Mouse (Mus musculus) heart, postnatal 4 days (tissue): ENCODE data around the gene Stambpl1. TPM values are rescaled to one million over a fixed set of nuclear protein-coding genes. Genes with fewer than 3 reads are reported as not detected.

Experiments
- DNase-seq: peaks from one replicate; pipeline ENCODE4 v3.0.0; 2021
- total RNA-seq, 2 experiments: library from RNA; stranded (reverse); gene quantifications; 2 replicates each; pipeline ENCODE4 v1.2.3; 2021

The Stambpl1 gene
- total RNA-seq: 1 to 10 TPM; 7.1 to 7.9 TPM

- peak; percentile 78 for DNase-seq
Measured at GRCm38 (mm10) chr19:34192008-34192963, at the start of gene Stambpl1. TSS of gene Stambpl1 (plus strand) at chr19:34192229.

DNA sequence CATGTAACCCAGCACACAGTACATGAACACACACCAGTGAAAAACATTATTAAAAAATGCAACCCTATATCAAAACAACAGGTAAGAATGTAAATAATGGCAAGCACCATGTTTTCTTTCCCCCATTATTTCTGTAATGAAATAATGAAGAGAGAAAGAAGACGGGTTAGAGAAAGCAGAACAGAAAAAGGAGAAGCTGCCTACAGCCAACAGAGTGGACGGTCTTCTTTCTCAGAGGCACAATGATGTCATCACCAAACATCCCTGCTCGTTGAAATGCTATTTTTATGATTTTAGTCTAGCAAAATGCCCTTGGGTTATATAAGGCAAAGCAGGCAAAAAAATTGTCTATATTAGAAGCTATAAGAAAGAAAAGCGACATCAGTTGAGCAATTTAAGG lies 43.6 kb upstream of the Stambpl1 start:
- no peak for DNase-seq

GRCm38 (mm10) chr19:34151909-34152308 lies 40.1 kb upstream of the Stambpl1 start:
- DNase-seq: peak; percentile 14

- no peak for DNase-seq
Measured at GRCm38 (mm10) chr19:34153263-34154144, 38.5 kb upstream of the Stambpl1 start.

DNA sequence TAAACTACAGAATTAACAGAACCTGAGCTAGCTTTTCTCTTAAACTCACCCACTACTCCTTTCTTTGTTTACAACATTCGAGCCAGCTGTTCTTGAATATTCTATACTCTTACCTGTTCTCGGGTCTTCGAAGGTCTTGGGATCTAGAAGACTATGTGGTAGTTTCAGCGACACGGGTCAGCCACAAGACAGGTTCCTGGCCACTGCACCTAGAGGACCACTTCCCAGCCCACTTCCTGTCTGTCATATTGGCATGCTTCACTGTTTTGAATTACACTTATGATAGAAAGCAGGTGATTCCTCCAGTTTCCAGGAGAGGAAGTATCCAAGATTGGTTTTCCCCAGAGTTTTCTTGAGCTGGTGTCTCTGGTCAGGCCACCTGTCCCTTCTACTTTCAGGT lies 29.3 kb upstream of the Stambpl1 start:
- no peak for DNase-seq

DNA sequence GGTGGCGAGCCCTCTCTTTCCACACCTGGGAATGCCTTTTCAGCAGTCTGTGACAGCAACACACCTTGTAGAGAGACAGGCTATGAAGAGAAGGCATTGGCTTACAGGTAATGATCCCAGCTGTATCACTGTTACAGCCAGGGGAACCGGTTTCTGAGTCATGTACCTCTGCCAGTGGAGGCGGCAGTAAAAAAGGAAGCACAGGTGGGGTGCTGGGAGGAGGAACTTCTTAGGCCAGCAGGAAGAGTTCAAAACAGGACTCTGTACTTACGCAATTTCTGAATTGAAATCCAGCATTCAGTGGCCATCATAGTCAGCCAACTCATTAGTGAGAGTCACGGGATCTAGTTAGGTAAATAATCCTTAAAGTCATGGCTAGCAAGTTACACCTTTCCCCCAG lies 26.1 kb upstream of the Stambpl1 start, which contains the start of gene Ankrd22:
Gene Ankrd22 (minus strand): TSS at position 163 of the 400 bp plus-strand sequence.
- DNase-seq: no peak

GRCm38 (mm10) chr19:34166386-34166785 lies 25.6 kb upstream of the Stambpl1 start:
- DNase-seq: no peak

- no peak for DNase-seq
Measured at GRCm38 (mm10) chr19:34167896-34168661, 23.9 kb upstream of the Stambpl1 start.

GRCm38 (mm10) chr19:34169121-34169520 lies 22.9 kb upstream of the Stambpl1 start:
- DNase-seq: no peak

DNA sequence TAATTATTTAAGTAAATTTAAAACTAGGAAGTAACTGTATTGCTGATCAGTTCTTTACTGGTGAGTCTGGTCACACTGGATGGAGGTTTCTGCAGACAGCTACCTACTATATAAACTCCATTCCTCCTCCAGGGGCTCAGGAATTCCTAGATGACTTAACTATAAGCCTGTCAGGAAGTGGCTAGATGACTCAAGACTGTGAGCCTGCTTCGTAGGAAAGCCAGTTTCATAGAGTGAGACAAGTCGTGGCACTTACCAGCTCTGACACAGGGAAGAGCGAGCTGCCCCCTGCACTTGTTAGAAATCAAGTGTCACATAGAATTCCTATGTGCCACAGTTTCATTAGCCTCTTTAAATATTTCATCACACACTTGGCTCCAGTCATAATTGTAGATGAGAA lies 20.9 kb upstream of the Stambpl1 start:
- DNase-seq: no peak

DNA sequence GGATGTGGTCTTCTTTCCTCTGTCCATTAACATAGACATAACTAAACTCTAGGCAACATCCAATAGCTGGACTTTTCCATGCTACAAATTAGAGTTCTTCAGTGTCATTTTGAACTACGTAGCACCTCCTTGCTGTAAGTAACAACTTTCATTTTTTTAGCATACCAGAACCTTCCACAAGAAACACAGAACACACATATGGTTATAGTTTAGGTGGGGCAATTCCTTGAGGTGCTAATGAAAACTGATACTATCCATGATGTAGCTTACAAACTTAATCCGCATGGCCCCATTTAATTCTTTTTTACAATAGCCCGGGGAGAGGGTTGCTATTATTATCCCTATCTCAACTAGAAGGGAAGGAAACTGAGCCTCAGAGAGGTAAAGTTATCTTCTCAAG lies 18.0 kb upstream of the Stambpl1 start:
- no peak for DNase-seq

DNA sequence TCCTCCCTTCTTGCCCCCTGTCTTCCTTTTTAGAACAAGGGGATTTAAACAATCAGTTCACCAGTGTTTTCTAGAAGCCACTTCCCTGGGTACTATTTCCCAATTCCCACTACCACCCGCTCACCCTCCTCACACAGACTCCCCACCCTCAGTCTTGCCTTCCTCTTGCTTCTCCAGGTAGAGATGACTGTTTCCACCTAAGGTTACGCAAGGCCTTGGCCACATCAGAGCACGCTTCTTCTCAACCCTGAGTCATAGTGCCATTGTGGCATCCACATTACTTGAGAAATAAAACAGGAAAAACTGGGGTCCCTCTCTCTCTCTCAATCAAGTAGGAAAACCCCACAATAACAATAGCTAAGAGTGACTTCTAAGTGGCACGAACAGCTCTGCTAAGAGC lies 12.9 kb upstream of the Stambpl1 start:
- no peak for DNase-seq

DNA sequence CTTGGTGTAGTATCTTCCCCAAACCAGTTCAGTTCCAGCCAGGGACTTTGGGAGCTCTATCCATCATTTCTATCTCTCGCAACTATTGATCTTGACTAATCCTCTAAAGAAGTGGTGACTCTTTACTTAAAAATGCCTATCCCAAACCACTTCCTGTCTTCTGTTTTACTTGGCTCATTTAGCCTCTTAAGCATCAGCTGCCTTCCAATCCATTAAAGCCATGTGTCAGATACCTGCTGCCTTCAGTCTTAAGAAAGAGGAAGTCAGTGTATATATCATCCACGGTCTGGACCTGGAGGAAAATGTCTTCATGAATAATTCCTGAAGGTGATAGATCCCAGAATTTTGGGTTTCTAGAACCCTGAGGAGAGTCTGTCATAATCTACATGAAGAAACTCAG lies 11.7 kb upstream of the Stambpl1 start:
- no peak for DNase-seq

DNA sequence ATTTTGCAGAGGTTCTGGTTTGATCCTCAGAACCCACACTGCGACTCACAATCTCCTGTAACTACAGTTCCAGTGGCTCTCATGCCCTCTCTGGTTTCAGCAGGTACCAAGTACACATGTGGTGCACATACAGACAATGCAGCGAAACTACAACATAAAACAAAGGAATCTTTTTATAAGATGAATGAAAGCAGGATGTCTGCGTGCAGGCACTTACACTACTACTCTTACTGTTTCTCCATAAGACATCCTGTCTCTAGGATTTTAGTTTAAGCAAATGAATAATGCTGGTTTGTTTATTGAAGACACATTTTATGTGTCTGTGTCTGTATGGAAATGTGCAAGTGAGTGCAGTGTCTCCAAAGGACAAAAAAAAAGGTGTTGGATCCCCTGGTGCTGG lies 10.8 kb upstream of the Stambpl1 start:
- DNase-seq: no peak

DNA sequence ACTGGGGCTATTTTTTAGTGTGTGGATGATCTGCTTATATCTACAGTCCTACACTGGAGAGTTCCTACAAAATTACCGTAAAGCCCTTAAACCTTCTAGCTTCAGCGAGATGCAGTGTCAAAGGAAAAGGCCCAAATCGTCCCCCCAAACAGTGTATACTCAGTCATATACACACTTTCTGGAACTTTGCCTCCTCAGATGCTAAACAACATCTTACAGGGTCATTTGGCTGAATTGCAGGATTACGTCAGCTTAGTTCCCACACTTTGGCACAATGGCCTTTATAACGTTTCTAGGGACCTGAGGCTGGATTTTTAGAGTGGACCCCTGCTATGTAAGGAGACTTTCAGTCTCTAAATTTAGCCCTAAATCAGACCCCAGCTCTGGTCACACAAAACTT lies 9.5 kb upstream of the Stambpl1 start:
- no peak for DNase-seq

- no peak for DNase-seq
Measured at GRCm38 (mm10) chr19:34186845-34187244, 5.2 kb upstream of the Stambpl1 start.

DNA sequence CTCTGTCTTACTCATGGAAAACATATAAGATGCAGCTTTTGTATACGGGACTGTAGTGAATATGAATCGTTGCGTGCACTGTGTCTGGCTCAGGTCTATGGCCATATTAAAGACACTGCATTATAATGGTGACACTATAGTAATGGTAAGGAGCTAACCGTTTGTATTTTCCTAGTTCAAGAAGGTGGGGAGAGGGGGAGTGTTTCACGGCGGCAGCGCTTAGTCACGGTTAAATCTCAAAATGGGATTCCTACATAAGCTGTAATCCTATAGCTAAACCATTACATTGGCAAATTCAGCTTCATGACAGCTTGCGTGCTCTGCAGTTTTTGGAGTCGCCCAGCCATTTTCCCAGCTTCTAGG lies 403 bp upstream of the Stambpl1 start:
- DNase-seq: no peak

DNA sequence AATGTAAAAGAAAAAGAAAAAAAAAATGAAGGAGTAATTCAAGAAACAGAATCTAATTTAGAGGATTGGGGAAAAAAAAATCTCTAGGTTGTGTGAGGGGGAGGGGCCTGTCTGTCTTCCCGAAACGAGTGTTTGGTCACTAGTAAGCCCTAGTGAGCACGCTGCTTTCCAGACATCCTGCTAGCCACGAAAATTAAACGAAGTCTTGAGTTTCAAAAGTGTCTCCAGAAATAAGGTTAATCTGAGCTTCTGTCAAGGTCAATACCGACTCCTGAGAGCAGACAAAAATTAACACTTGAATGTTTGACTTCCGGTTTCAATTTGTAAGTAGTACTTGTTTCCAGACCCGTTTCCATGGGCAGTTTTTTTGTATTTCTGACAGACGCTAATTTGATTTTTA lies 1.1 kb downstream of the Stambpl1 start:
- DNase-seq: peak; percentile 29

- DNase-seq: no peak
Measured at GRCm38 (mm10) chr19:34193683-34194082, 1.7 kb downstream of the Stambpl1 start.

DNA sequence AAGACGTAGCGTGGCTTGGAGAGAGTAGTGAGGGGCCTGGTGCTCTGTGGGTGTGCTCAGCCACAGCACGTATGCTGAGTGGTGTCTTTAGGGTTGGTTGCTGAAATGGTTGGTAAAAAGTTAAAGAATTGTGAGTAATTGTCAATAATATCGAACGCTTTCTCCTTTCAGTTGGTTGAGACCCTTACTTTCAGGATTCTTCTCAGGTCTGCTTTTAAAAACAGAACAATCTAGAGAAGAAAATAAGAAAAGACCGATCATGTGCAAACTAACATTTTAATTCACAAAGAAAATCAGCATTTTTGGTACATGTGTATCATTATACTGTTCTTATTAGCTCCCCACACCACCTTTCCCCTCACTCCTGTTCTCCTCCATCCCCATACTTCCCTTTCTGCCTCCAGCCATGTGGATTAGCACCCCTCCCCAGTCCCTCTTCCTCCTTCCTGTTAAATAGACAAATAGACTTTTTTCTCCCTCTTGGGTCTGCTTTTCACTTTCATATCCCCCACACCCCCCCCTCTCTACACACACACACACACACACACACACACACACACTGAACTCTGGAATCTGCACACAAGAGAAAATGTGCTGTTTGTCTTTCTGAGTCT lies 2.2 kb downstream of the Stambpl1 start:
- DNase-seq: no peak

DNA sequence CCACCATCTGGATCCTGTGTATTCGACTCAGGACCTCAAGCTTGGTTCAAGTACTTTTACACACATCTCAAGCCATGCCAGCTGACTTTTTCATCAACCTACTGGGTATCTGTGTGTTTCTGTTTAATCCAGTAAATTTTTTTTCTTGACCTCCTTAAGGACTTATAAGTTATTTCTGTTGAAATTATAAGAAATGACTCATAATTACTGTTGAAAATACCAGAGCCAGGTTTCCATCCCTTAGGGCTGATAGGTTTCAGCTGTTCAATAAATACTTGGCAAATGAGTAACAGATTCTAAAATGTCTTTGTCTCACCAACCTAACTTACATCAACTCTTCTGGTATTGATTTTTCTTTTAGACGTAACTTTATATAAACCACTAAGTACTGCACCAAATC lies 3.0 kb downstream of the Stambpl1 start:
- DNase-seq: no peak

- DNase-seq: no peak
Measured at GRCm38 (mm10) chr19:34198066-34198465, 6.0 kb downstream of the Stambpl1 start.
